Mouse (Mus musculus): ENCODE measurements around the gene Sgip1.

The Sgip1 gene

DNA sequence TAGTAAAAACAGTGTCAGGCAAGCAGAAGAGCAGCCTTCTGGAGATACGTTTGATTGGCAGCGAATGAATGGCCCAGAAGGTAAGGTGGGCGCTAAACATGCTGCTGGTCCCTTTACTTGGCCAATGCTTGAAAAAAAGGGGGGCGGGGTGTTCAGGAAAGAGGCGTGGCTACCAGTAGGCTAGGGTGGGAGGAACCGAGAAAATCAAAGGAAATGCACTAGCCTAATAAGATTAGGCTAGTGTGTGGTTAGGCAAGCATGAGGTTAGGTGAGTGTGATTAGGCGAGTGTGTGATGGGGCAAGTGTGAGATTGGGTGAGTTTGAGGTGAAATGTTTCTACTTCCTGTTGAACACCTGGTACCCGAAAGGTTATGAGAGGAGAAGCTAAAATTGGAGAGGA is at the start of gene Sgip1:
Sgip1 (plus strand) TSS at position 11 of the 400 bp plus-strand sequence.
- DNase-seq, result no peak

DNA sequence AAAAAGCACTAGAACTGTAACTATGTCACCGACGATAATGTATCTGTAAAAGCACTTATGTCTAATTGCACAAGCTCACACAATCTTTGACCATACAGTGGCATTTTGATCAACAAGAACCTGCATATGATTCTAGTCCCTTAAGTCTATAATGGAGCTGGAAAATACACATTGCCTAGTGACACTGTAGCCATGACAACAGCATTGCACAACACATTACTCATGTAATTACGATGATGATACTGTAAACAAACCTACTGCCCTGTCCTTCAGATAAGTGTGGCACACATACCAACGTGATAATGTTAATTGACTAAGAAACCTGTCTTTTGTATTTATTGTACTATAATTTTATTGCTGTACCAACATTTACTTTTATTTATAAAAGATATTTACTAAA is 49.7 kb upstream of the Sgip1 start:
- no peak for DNase-seq

DNA sequence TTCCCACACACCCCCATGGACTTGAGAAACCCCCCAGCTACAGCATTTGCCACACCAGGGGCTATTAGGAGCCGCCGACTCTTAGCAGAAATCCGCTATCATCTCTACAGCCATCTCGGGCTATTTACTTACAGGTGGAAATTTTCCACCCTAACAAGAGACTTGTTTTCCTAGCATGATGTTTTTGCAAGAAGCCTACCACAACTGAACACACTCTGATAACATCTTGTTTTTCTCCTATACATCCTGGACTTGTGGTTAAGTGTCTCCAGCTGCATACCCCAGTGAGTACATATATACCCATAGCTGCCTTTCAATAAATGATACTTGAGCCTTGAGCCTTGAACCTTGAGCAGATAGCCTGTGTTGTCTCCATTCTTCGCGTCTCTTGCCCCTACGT is 43.1 kb upstream of the Sgip1 start:
- no peak for DNase-seq

DNA sequence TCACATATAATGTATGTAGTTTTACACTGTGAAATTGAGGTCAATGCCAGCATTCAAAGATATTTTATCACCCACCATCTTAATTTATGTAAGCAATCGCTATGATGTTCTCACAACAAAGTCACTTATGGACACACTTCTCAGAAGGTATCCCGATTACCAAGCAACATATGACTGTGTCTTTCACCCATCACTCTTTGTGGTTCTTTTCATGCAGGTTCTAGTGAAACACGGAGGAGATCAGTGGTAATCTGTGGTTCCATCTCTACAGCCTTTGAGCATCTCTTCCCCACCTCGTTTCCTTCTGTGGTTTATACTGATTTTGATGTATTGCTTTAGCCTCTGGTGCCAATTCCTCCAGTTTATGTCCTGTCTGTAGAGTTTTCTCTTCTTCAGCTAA is 29.4 kb upstream of the Sgip1 start:
- no peak for DNase-seq

DNA sequence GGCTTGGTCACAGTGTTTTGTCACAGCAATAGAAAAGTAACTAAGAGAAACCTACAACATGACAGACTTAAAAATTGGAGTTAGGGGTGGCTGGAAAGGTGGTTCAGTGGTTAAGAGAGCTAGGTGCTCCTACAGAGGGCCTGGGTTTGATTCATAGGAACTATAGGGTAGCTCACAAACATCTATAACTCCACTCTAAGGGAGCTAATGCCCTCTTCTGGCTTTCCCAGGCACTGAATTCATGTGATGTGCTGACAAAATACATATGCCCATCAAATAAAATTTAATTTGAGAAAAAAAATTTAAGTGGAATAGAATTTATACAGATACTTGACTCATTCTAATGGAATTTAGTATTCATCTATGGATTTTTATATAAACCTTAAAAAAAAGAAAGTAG is 25.6 kb upstream of the Sgip1 start:
- no peak for DNase-seq

DNA sequence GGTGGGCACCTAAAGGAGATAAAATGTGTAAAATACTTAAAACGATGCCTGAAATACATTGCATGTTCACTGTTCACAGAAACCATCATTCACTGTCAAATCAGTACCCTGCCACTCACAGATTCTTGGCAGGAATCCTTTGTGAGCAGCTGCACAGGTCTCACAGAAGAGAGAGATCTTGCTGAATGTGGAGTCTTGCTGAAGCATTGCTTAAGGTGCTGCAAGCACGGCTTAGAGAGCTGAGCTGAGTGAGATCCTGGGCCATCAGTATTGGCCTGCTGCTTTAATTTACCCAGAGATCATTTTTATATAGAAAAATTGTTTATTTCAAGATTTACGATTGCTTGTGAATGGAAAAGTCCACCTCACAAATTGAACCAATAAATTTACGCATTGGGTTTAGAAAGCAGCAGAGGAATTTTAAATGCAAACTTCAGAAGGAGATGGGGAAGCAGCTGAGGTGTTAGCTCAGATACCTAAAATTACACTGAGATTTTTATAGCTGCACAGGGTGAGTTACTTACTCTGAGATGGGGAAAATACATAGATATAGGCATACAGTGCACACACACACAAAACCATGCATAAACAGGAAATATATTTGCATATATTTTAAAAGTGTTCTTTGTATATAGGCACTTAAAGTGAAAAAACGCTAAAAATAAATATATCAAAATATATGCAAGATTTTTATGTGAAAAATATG is 23.8 kb upstream of the Sgip1 start:
- DNase-seq, result no peak

DNA sequence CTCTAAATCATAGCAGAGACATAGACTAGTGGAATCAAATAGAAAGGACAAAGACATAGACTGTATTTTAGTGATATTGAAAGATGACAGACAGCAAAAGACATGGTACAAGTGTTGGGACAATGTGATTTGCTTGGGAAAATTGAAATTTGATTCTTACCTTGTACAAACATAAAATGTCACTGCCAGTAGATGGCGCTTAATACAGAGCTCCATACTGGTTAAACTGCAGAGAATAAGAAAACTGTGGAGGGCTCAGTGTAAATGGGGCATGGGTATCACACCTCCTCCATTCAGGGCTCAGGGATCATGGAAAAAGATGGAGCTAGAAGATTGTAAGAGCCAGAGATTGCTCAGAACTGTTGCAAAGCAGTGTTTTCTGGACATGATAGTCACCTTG is 21.6 kb upstream of the Sgip1 start:
- DNase-seq, result peak; percentile 31 to 35

DNA sequence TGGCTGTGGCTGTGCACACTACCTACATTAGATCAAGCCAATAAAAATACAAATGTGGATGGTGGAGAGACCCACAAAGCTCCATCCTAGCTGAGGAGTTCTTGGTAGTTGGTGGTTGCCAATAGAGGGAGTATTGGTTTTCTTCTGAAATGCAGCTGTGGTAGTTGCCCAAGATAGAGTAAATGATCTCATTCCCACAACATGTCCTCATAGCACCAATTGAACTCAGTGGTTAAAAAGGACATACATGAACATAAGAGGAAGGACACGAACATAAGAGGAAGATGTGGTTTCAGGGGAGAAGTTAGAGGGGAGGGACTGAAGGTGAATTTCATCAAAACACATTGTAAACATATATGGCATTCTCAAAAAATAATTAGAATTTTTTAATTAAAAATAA is 21.1 kb upstream of the Sgip1 start:
- DNase-seq, result no peak

DNA sequence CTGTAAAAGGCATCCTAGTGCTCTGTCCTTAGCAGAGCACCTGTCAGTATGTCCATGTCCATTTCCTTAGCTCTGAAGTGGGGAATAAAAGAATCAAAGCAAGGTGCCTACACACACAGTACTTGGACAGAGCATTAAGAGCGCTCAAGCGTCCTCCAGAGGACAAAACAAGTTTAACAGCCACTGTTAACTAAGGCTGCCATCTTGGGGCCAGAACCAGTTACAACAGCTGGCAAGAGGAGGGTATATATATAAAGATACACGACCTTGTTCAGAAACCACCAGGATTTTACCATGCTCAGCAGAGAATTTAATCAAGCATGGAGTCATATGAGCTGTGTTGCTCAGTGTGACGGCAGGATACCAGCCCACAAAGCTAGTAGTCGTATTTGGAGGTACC is 16.7 kb upstream of the Sgip1 start:
- DNase-seq, result no peak

DNA sequence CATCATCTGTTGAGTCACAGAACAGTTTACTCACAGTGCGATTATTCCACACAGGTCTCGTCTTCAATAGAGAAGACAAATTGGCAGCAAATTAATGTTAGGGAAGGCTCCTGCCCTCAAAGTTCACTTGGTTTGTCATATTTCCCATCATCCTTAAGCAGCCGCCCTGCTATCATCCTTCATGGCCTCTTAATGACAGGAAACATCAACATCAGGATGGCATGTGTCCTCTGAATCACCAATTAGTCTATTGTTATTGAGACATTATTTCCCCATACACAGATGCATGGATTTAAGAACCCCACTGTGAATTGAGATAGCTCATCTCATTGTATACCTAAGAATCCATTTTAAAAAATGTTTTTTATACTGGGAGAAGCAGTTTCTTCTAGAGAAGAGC is 10.1 kb upstream of the Sgip1 start:
- DNase-seq, result no peak

DNA sequence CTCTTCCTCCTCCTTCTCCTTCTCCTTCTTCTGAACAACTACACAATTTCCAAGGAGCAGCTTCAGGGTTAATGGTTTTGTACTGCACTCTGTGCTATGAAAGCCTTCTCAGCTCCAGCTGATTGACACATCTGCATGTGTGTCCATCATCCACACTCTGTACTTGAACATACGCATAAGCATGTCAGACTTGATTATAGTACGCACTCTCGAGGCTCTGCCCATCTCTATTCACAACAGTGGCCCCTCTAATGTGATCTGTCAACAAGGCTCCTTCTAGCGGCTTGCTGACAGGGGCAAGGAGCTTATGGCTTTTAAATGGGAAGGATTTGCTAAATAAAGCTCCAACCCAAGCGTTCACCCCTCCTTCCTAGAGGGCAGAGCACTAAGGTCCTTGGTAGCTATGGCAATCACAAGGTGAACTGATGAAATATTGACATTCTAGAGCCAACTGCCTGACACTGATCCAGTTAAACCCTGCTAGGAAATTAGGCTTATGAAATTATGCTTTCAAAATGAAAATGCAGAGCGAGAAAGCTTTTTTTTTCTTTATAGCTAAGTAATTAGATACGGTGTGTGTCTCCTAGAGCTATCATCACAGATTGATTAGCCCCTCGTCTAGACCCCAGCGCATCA is 7.0 kb upstream of the Sgip1 start:
- DNase-seq, result no peak

DNA sequence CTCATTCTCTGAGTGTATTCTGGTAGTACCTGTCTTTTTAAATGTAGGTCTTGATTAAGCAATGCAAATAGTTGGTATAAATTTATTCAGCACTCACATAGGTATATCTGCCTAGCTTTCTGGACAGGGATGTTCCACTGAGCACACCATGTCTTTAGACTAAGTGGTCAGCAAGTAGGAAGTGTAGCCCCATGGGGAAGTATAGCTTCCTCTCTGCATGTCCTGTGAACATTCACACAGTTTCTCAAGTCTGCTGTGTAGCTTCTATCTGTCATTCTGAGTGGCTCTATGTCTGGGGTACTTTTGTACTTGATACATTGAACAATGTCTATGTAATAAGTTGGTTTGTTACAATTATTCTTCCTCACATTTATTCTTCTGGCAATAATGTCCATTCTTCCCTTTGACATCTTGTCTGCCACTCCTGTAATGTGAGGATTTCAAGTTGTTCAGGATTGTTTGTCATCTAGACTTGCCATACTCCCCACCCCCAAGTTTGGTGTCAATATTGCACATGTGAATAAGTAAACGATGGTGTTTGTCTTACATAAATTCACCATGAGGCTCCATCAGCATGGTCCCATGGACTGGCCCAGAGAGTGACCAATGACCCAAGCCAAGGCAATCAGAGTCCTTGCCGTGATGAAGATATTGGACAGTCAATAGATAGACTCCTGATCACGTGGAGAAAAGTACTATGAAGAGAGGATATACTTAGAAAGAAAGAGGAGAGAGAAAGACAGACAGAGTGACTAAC is 12.4 kb downstream of the Sgip1 start:
- no peak for DNase-seq

DNA sequence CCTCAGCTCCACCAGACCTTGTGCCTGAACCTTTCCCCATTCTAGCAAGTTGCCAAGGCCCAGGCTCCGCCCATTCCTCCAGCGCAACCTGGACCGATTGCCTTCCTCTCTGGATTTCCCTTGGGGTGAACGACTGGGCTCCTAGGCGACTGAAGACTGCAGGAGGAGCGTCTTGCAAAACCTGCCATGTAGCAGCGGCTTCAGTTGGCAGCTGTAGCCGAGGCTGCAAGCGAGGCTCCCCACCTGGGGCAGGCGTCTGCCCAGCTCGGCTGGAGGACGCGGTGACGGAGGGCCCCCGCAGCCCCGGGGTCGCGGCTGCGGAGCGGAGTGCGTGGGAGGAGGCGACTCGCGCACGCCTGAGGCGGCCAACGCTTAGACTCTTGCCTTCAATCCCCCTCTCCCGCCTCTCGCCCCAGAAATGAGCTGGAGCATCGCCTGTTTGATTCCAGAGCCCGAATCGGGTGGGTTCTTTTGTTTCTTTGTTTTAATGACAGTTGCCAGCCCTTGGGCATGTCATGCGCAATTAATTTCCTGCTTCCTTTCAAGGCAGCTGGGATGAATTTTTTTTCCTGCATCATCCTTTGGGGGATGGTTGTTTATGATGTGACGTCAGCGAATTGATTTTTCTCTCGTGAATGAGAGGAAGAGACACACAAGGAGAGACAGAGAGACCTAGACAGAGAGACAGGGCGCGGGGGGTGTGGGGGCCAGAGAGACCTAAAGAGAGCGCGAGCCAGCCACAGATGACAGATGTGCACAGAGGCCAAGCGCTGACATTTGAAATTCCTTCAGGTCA is 18.2 kb downstream of the Sgip1 start:
- DNase-seq, result peak; percentile 70 to 80

DNA sequence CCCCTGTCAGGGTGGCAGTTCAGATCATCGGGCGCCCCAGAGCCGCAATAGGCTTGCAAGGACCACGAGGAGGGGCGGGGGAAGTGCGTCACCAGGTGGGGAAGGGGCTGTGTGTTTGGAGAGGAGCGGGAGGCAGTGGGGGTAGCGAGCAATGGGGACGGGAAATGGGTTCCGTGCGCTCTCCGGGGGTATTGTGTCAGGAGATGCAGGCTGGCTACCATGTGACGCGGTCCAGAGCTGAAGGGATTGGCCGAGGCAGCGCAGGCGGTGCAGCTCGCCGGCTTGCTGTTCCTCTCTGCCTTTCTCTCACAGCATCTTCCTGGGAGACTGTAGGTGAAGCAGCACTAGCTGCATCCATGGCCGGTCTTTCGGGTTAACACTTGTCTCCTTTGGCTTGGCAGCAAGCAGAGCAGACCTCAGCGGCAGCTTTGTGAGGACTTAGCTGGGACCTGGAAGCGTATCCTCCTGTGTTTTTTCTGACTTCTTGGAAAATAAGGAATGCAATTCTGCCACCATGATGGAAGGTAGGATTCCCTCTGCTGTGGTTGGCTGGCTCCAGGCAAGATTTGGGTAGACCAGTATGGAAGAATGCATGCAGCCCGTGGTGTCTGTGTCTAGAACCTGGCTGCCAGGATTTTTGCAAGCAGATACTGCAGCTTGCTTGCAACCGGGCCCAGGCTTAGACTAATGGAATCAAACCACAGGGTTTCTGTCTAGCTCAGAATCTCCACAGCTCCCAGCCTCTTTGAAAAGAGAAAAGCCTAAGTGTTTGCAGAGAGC is 19.1 kb downstream of the Sgip1 start:
- DNase-seq, result peak; percentile 89 to 94

DNA sequence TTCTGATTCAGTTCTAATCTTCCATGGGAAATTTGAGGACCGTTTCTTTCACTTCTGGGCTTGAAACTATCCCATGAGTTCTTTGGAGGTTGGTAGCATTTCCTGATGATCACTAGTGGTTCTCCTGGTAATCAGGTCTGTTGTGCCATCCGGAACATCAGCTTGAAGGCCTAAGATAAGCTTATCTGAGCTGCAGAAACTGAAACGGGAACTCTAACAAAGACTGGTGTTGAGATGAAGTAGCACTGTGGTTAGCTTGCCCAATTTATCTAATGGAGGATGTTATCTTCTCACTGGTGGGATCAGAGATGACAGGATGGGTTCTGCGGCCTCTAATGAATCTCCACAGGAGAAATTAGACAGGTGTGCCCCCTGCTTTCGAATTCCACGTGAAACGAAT is 21.0 kb downstream of the Sgip1 start:
- DNase-seq, result no peak

DNA sequence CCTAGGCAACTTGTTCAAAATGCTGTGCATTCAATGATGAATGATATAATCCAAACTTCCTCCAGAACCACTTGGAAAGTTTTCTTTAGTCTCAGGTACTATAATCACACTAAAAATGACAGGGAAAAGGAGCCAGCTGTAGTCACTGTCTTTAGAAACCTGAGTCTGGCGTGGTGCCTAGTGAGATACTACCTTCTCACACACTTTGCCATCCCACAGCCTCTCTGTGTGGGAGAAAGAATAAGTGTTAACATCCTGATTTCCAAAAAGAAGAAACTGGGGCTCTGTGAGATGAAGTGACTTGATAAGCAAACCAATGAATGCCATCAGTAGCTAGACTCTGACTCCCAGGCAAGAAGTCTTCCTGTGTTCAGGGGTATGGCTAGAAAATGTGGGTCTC is 28.0 kb downstream of the Sgip1 start:
- DNase-seq, result no peak

DNA sequence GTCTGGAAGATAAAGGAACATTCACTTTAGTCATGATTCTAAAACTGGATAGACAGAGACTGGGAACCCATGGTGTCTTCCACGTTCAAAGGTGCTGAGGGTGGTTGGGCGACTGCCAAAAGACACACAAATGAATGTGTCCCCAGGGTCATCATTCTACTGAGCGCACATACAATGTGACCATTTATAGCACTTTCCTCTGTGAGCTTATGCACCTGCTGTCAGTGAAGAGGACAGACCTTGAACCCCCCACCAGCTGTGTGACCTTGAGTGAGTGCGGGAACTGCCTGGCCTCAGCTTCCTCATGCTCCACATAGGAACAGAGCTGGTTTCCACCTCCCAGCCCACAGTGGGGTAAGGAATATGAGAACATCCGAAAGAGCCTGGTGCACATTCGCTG is 28.8 kb downstream of the Sgip1 start:
- DNase-seq, result no peak

DNA sequence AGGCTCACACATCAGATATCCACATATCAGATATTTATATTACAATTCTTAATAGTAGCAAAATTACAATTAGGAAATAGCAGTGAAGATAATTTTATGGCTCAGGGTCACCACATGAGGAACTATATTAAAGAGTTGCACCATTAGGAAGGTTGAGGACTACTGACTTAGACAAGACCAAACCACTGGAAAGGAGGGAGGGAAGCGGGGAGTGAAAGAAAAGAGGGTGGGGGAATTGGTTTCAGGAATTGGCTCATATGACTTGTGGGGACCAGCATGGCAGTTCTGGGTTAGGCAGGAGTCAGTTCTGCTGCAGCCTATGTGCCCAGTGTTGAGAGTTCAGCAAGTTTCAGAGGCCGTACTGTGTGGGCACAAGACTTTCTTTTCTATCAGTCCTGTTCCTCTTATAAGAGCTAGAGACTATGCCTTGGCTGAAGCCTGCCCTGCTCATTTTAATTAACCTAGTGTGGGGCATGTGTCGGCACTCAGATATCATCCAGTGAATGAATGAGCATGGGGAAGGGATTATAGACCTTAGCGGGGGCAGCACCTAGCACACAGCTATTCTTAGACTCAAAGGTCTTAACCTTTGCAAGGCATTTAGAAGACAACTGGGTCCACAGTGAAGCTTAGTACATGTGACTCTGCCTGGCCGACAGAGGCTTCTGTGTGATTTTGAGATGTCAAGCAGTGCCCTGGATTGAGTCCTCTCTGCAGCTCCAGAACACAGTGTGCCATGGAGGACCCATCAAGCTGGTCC is 30.7 kb downstream of the Sgip1 start:
- DNase-seq, result no peak

DNA sequence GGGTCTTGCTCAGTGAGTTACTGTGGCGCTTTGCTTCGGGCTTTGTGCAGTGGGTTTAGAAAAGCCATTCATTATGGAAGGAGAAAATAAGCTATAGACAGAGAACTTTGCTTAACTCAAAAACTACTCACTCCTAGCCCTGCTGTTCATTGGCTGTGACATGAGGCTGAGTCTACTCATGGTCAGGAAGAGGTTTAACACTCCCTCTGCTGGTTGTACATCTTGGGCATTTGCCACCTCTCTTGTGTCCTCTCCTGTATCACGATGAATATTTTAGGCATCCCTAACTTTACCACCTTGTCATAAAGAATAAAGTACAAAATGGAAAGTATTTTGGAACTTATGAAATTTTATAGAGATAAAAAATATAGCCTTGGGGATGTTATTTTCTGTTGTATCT is 32.1 kb downstream of the Sgip1 start:
- DNase-seq, result no peak

DNA sequence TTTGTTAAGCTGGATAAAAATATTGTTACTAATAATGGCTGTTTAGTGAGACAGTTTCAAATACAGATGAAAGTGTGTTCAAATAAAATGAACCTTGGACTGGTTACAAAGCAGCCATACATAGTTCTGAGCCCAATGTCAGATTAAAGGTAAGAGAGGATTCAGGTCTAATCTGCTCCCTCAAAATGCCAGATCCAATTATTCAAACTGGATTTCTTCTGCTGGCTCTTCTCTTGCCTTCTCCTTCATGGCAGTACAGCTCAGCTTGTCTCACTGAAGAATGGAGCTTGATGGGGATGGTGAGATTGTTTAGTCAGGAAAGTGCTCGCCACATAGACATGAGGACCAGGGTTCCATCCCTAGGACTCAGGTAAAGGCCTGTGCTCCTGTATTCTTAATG is 32.7 kb downstream of the Sgip1 start:
- DNase-seq, result no peak

DNA sequence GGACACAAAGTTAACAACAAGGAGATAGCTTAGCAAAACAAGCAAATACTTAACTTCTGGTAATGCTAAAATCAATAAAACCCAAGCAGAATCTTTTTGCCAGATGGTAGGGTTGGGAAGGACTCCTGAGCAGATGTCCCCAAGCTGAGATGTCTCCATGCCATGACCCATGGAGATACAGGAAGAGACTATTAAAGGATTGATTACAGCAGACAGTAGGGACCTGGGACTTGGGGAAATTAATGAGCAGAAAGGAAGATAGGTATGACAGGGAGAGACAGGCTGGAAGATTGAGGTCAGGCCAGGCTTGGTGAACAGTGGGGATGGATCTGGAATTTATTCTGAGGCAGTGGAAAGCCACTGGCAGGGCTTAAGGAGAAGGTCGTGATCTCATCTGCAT is 33.5 kb downstream of the Sgip1 start:
- peak in 1 of 2 experiments; percentile 35 for DNase-seq
